Mouse (Mus musculus) liver, adult 2 months (tissue): ENCODE results near the gene Litaf. TPM values are rescaled to one million over a fixed set of nuclear protein-coding genes. Genes with fewer than 3 reads are reported as not detected.

Source experiments
- DNase-seq: peaks from one replicate; pipeline ENCODE4 v3.0.0-alpha.2; 2011; ENCODE audit warnings: low read depth, low spot score; ENCODE audit errors: extremely low read depth
- H3K27ac ChIP-seq: fragments of 200-500 bp; replicated peaks from 2 replicates; pipeline ENCODE4 v1.5.1; 2012; ENCODE audit warnings: low read depth, mild to moderate bottlenecking, control low read depth, inconsistent platforms, low read length; ENCODE audit not compliant: insufficient read depth
- H3K27me3 ChIP-seq: fragments of 200-500 bp; 2 replicates; pipeline ENCODE4 v1.6.1; 2012; ENCODE audit warnings: mild to moderate bottlenecking, moderate library complexity, low read length, inconsistent platforms; ENCODE audit not compliant: control insufficient read depth, insufficient read depth
- H3K36me3 ChIP-seq: fragments of 200-500 bp; 2 replicates; pipeline ENCODE4 v1.6.1; 2012; ENCODE audit warnings: low read length, inconsistent platforms; ENCODE audit not compliant: control insufficient read depth, insufficient read depth
- H3K4me1 ChIP-seq: fragments of 200-500 bp; 2 replicates; pipeline ENCODE4 v1.6.1; 2011; ENCODE audit warnings: low read length; ENCODE audit not compliant: control insufficient read depth, insufficient read depth
- H3K4me3 ChIP-seq: fragments of 200-500 bp; 2 replicates; pipeline ENCODE4 v1.5.1; 2011; ENCODE audit warnings: low read depth, mild to moderate bottlenecking, control low read depth, low read length, moderate library complexity; ENCODE audit not compliant: insufficient read depth
- H3K79me2 ChIP-seq: fragments of 200-500 bp; 2 replicates; pipeline ENCODE4 v1.6.1; 2012; ENCODE audit warnings: inconsistent platforms, mild to moderate bottlenecking, low read length, moderate library complexity; ENCODE audit not compliant: control insufficient read depth, insufficient read depth
- H3K9ac ChIP-seq: fragments of 200-500 bp; 2 replicates; pipeline ENCODE4 v1.6.1; 2012; ENCODE audit warnings: low read depth, mild to moderate bottlenecking, control low read depth, inconsistent platforms, low read length
- CTCF ChIP-seq: fragments of 200-500 bp; IDR thresholded peaks from 2 replicates; pipeline ENCODE4 v1.5.1; 2011; ENCODE audit warnings: low read depth, low read length, control low read depth
- POLR2A ChIP-seq: fragments of 200-500 bp; IDR thresholded peaks from 2 replicates; pipeline ENCODE4 v1.6.1; 2011; ENCODE audit warnings: low read length, control low read depth; ENCODE audit not compliant: insufficient read depth; ENCODE audit errors: extremely low read depth
- WGBS: fragments of 180-500 bp; shearing (Covaris S2); methylation state at CpG from one replicate; pipeline ENCODE4 v1.1.7; 2018; 5-methylcytosine and 5-hydroxymethylcytosine counted together
- polyA plus RNA-seq: library from polyadenylated mRNA; depleted of rRNA; stranded (reverse); fragments of >200 nt; gene quantifications from 2 replicates; pipeline ENCODE4 v1.2.3, GENCODE M21; 2012
- total RNA-seq: library from RNA; depleted of rRNA; stranded (reverse); fragments of >200 nt; gene quantifications from 2 replicates; pipeline ENCODE4 v1.2.3, GENCODE M21; 2014

Litaf gene
- total and polyA plus RNA-seq, 2 experiments = 27.4 to 161 TPM

GRCm38 (mm10) chr16:11035790-11036431 lies 30.0 kb downstream of the Litaf start:
- Histone ChIP-seq H3K4me1 (no peaks in the 10 kb centered on the region), H3K27me3 (no peaks in the 10 kb centered on the region), H3K36me3 (no peaks in the 10 kb centered on the region), H3K79me2 (no peaks in the 10 kb centered on the region), H3K4me3 (no peak overlapping the region), H3K27ac (no peak overlapping the region), H3K9ac (no peak overlapping the region)
- peak; percentile 18 for DNase-seq
- 36% methylated on average over 15 of the region's 15 CpGs for WGBS
- TF ChIP-seq POLR2A = no peak
- peak; percentile 95 for TF ChIP-seq CTCF

- DNase-seq = no peak
- no peak for TF ChIP-seq POLR2A
- TF ChIP-seq CTCF = no peak
- Histone ChIP-seq H3K79me2 (no peaks in the 10 kb centered on the region), H3K36me3 (no peaks in the 10 kb centered on the region), H3K9ac (no peak overlapping the region), H3K27ac (no peak overlapping the region), H3K4me3 (no peak overlapping the region), H3K4me1 (no peaks in the 10 kb centered on the region), H3K27me3 (no peaks in the 10 kb centered on the region)
- WGBS = 83% methylated on average over 9 of the region's 9 CpGs
Measured at GRCm38 (mm10) chr16:11035273-11035672, 30.7 kb downstream of the Litaf start.

- H3K79me2 ChIP-seq = no peaks in the 10 kb centered on the region
- no peaks in the 10 kb centered on the region for H3K36me3 ChIP-seq
- DNase-seq = peak; percentile 63
- H3K4me3 ChIP-seq = no peak overlapping the region
- H3K4me1 ChIP-seq = no peaks in the 10 kb centered on the region
- TF ChIP-seq CTCF = peak; percentile 100
- no peak for TF ChIP-seq POLR2A
- 0% methylated on average over 4 of the region's 4 CpGs for WGBS
- H3K27me3 ChIP-seq = no peaks in the 10 kb centered on the region
- no peak overlapping the region for H3K27ac ChIP-seq
- no peak overlapping the region for H3K9ac ChIP-seq
Measured at GRCm38 (mm10) chr16:11034193-11034803, 31.7 kb downstream of the Litaf start.

GRCm38 (mm10) chr16:11031320-11031719 lies 34.6 kb downstream of the Litaf start:
- no peak overlapping the region for H3K9ac ChIP-seq
- H3K36me3 ChIP-seq = no peaks in the 10 kb centered on the region
- WGBS = 48% methylated on average over 3 of the region's 3 CpGs
- no peaks in the 10 kb centered on the region for H3K4me1 ChIP-seq
- no peaks in the 10 kb centered on the region for H3K27me3 ChIP-seq
- TF ChIP-seq CTCF (peak; percentile 44; the same call in 1 of the 2 replicates), POLR2A (no peak)
- no peak overlapping the region for H3K27ac ChIP-seq
- no peaks in the 10 kb centered on the region for H3K79me2 ChIP-seq
- no peak overlapping the region for H3K4me3 ChIP-seq
- DNase-seq = no peak

- H3K36me3 ChIP-seq = no peaks in the 10 kb centered on the region
- H3K4me3 ChIP-seq = no peak overlapping the region
- no peaks in the 10 kb centered on the region for H3K27me3 ChIP-seq
- no peak overlapping the region for H3K27ac ChIP-seq
- no peaks in the 10 kb centered on the region for H3K79me2 ChIP-seq
- no peak for DNase-seq
- 94% methylated on average over 4 of the region's 4 CpGs for WGBS
- TF ChIP-seq POLR2A = no peak
- no peak for TF ChIP-seq CTCF
- no peaks in the 10 kb centered on the region for H3K4me1 ChIP-seq
- no peak overlapping the region for H3K9ac ChIP-seq
Measured at GRCm38 (mm10) chr16:11030844-11031243, 35.1 kb downstream of the Litaf start.

GRCm38 (mm10) chr16:11028206-11028605 lies 37.8 kb downstream of the Litaf start:
- no peak for DNase-seq
- no peaks in the 10 kb centered on the region for H3K4me1 ChIP-seq
- H3K36me3 ChIP-seq = no peaks in the 10 kb centered on the region
- H3K27me3 ChIP-seq = no peaks in the 10 kb centered on the region
- TF ChIP-seq CTCF = no peak
- TF ChIP-seq POLR2A = no peak
- no peak overlapping the region for H3K27ac ChIP-seq
- no peak overlapping the region for H3K9ac ChIP-seq
- H3K4me3 ChIP-seq = no peak overlapping the region
- 93% methylated on average over 7 of the region's 7 CpGs for WGBS
- H3K79me2 ChIP-seq = no peaks in the 10 kb centered on the region
